Mouse (Mus musculus) natural killer cell, adult 2 months (primary cell): ENCODE data around the gene Calm1.
"Not testable (repeated sequence)": the region's sequence is repeated elsewhere in the genome, so short reads cannot be mapped to it uniquely, and the experiment has no call there.

Experiments used
- DNase-seq, 2 experiments: peaks; one replicate each; pipeline ENCODE4 v3.0.0; 2022; ENCODE audit warnings: low spot score in 2 of 2

The Calm1 gene

DNA sequence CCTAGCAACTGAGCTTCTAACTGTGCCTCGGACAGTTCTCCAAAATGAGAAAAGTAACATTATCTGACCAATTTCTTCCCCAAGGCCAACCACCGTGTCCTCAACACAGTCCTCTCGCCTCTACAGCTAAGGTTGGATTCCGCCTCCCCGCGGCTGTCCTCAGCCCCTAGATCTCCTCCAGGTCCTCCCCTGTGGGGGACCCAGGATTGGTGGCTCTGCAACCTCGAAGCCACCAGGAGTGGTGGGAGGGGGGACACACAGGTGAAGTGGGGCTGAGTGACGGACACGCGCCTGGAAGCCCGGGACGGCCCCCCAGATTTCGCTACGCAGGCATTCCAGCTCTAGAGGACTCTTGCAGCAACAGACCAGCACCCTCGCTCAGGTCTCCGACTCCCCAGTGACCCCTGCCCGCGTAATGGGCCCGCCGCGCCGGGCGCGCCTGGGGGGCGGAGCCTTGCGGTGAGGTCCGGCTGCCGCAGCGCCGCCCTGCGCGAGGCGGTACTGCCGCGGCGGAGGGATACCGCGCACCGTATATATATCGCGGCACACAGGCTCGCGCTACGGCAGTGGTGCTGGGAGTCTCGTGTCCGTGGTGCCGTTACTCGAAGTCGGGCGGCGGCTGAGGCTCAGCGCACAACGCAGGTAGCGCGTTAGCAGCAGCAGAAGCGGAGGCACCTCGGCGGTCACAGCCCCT lies at the start of gene Calm1:
TSS of gene Calm1 (plus strand) at position 469 of the 694 bp plus-strand sequence.
- DNase-seq: peak; percentile 88 to 94

DNA sequence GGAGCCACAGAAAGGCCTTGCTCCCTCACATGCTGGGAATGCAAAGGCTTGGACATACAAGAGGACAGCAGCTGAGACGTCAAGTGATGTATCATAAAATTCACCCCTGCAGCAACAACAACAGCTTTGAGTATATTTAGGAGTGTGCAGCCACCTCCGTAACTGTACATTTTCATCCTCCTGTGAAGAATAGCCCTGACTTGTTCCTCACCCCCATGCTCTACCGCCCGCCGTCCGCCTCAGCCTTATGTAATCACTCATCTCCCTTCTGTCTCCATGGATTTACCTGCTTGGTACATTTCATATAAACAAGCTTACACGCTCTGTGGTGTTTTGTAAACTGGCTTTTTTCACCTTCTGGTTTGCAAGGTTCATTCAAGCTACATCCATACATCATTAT lies 46.8 kb upstream of the Calm1 start:
- no peak for DNase-seq

DNA sequence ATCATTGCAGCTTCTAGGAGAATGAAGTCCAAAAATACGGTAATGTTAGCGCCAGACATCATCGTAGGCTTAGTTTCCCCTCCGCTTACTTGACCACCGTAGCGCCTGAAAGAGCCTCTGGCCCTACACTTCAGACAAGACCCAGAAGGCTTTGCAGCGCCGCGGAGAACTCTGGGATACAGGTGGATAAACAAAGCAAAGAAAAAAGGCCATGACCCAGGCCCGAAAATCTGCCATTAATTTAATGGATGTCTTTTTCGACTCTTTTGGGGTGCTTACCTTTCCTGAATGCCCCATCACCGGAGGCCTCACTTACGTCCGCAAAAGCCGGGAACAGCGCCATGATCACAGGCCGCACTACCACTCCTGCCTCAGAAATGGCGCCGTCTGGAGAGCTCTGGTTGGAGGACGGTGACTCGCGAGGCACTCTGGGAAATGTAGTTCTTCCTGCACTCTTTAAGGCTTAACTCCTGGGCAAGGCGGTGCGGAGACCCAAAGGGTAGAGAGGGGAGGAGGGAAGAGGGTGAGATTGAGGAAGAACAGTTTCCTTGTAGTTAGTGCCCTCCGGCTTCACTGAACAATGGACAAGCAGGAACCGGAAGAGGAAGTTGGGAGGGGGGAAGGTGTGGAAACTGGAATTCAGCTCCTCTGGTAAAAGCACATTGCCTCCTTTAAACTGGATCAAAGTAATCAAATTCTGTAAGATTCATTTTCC lies 39.8 kb upstream of the Calm1 start, which contains the start of gene Nrde2:
TSS of gene Nrde2 (minus strand) at position 393 of the 715 bp plus-strand sequence.
- peak; percentile 81 to 86 for DNase-seq

DNA sequence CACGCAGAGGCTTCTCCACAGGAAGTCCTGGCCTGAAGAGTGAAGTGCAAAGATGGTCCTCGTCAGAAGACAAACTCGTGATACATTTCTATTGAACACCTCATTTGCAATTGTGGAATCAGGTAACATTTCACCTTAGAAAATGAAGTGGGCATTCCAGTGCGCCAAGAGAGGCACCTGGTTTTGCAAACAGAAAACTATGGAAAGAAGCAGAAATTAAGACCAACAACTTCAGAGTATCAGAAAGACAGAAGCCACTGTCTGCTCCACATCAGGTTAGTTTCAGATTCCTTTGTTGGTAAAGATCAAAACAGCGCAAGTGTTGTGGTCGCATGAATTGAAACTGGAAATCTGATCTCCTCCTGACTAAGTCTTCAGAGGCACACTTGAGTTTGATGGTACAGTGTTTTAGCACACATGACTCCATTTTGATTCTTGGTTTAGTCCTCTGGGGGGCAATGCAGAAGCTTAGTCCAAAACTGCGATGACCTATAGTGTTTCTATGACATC lies 34.2 kb upstream of the Calm1 start:
- no peak for DNase-seq

DNA sequence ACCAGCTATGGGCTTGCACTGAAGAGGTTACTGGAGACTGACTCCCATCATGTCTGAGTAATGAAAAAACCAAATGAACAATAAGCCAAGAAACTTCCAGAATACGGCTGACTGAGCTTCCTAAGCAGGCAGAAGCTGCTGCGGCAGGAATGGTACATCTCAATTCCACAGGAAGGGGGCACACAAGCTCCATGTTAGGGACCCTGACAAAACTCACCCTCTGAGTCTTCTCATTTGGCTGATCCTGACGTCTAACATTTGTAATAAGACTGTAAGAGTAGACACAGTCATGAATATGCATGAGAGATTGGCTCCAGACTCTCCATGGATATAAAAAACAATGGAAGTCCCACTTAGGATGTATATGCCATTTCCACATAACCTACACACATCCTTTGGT lies 33.1 kb upstream of the Calm1 start:
- DNase-seq: peak in 1 of 2 experiments; percentile 18

DNA sequence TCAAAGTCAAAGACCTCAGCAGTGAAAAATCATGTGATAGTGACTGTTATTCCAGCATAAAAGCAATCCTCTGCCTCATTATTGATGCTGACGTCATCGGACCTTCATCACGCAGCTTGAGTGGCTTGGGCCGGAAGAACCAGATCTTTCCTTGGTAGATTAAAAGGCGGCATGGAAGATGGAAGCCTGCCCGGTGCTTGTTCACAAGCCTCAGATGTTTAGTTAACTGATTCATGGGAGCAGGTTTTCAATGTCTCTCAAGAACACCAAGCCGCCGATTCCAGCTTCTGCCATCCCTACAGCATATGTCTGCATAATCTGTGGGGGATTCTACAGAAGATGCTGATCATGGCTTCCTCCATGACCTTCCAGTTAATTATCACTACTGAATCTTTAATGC lies 32.3 kb upstream of the Calm1 start:
- no peak for DNase-seq

DNA sequence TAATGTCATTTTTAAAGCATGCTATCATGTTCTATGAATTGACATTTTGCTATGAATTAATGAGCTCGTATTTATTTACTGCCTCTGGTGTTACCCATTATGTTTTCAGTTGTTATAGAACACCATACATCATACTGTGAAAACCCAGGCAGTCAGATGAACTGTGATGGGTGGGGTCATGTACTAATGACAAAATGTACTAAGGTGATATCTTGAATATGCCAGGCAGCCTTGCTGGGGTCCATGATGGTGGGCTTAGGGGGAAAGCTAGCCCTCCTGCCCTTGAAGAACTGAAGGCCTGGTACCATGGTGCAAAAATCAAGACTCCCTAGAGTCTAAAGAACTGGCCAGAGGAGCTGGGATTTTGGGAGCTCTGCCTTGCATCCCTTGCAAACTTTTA lies 31.7 kb upstream of the Calm1 start:
- no peak for DNase-seq

GRCm38 (mm10) chr12:100167931-100168871 lies 31.0 kb upstream of the Calm1 start:
- DNase-seq: peak in 1 of 2 experiments; percentile 35

DNA sequence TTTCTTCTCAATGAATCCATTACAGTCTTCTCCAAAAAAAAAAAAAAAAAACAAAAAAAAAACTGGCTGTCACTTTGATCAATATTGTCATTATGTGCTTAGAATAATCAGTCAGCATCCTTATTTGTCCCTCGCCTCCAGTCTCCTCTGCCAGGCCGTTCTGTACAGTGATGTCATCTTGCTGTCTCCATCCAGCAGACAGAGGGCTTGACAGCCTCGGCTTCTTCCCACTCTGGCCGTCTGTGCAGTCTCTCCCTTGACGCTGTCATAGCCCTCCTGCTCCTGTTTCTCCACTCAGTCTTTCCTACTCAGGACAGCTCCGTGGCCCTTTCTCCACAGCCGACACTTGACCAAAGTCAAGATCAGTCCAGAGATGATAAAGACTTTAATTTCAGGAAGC lies 26.8 kb upstream of the Calm1 start:
- no peak for DNase-seq

DNA sequence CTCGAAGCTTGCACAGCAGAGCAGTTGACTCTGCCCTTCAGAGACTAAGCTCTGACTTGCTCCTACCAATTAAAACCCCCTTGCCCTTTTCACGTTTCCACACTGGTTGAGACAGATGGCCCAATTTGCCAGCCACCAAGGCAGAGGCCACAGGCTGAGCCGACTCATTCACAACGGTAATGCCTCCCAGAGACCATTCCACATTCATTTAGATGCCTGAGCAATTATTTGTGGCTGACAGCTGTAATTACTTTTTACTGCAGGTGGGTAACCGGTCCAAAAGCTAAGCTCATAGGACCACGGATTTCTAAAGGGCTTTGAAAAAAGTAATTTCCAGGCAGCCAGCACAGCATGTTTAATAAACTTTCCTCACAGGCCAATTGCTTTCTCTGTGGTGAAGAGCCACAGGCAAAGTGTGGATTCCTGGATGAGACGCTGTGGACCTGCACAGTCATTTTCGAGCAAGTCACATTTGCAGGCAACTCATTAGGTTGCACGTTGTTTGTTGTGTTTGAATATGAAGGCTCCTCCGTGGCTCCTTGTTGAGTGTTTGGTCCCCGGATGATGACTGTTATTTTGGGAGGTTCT lies 22.7 kb upstream of the Calm1 start:
- no peak for DNase-seq

- DNase-seq: no peak
Measured at GRCm38 (mm10) chr12:100178898-100179440, 20.3 kb upstream of the Calm1 start.

GRCm38 (mm10) chr12:100180802-100181201 lies 18.4 kb upstream of the Calm1 start:
- DNase-seq: no peak

DNA sequence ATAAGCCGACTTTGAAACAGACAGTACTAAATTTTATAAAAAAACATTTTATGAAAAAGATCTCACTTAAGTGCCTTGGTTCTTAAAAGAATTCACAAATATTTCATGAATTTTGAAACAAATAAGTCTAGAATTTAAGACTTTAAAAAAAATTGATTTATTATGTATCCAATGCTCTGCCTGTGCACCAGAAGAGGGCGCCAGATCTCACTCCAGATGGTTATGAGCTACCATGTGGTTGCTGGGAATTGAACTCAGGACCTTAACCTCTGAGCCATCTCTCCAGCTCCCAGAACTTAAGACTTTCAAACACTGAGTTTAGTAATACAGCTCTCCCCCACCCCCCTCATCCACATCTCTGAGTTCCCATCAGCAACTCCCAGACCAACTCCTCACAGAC lies 16.6 kb upstream of the Calm1 start:
- no peak for DNase-seq

DNA sequence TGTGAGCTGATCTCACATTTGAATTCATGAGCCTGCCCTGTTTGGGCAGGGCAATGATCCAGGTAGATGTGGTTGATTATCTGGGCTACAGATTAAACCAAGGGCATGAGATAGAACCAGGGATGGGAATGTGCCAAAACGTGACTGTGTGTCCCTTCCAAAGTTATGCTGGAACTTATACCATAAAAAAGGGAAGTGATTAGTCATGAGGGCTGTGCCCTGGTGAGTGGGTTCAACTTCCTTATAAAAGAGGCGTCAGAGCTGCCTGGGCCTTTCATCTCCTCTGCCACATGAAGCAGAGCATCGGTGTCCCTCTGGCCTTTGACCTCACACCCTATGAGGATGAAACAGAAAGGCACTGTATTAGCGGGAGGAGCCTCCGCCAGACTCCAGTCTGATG lies 15.3 kb upstream of the Calm1 start:
- DNase-seq: peak in 1 of 2 experiments; percentile 62

DNA sequence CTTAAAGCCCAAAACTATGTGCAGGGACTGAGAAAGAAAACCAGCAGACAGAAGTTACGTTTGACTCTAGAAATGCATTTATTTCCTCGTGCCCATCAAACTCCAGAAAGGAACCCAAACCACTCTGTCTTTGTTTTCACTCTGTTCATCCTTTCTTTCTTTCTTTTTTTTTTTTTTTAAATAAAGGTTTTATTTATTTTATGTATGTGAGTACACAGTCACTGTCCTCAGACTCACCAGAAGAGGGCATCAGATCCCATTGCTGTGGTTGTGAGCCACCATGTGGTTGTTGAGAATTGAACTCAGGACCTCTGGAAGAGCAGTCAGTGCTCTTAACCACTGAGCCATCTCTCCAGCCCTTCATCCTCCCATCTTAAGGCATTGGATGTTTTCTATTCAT lies 14.3 kb upstream of the Calm1 start:
- DNase-seq: not testable (repeated sequence)

- no peak for DNase-seq
Measured at GRCm38 (mm10) chr12:100185897-100186296, 13.3 kb upstream of the Calm1 start.

GRCm38 (mm10) chr12:100186376-100186775 lies 12.9 kb upstream of the Calm1 start:
- DNase-seq: no peak

DNA sequence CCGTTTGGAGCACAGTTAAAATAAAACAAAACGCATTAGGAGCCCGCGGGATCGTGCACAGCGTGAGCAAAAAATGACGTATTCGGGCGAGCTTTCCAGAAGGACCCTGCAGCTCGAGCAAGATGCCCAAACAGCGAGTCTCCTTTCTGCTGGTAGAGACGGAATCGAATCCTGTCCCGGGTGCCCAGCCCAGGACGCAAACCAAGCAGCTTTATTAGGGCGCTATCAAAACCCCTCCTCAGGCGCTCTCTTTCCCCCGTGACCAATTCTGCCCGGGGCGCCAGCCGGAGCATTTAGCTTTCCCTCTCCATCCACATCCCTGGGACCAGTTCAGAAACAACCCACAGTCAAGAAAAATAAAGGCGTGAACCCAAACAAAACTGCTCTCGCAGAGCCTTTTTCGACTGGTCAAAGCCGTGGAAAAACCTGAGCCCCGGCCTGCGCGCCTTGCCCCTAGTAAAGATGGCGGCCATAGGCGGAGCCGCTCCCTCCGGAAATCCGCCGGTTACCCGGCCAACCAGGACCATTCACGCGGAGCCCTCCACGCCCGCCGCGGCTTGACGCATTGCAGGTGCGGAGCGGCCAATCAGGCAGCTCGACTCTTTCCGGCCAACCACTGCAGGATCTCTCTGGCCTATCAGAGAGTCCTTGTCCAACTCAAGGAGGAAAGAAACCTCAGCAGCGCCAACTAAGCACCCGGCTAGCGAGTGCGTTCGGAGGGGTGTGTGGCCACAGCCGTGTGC lies 12.1 kb upstream of the Calm1 start:
- peak; percentile 98 for DNase-seq

GRCm38 (mm10) chr12:100187756-100188430 lies 11.3 kb upstream of the Calm1 start:
- DNase-seq: no peak

GRCm38 (mm10) chr12:100190802-100191201 lies 8.4 kb upstream of the Calm1 start:
- DNase-seq: no peak
